Mouse (Mus musculus) neural tube, embryonic 14.5 days (tissue): ENCODE results near the gene Nudt19. TPM values are rescaled to one million over a fixed set of nuclear protein-coding genes. Genes with fewer than 3 reads are reported as not detected.

ENCODE experiments used
- ATAC-seq: fragments of 200-750 bp; cut with Nextera tagmentation; 2 replicates; pipeline ENCODE4 v1.8.0; 2017; ENCODE audit warnings: low read depth, mild to moderate bottlenecking, moderate TSS enrichment, moderate library complexity
- H3K27ac ChIP-seq: fragments of 300-500 bp; sonication (generic); 2 replicates; pipeline ENCODE4 v1.5.1; 2014; ENCODE audit warnings: low read depth, mild to moderate bottlenecking, control low read depth, low read length, moderate library complexity, mixed read lengths
- H3K27me3 ChIP-seq: fragments of 300-500 bp; sonication (generic); 2 replicates; pipeline ENCODE4 v1.6.1; 2014; ENCODE audit warnings: low read length; ENCODE audit not compliant: control insufficient read depth, insufficient read depth
- H3K36me3 ChIP-seq: fragments of 300-500 bp; sonication (generic); 2 replicates; pipeline ENCODE4 v1.6.1; 2014; ENCODE audit warnings: low read length, mixed read lengths; ENCODE audit not compliant: control insufficient read depth, insufficient read depth
- H3K4me1 ChIP-seq: fragments of 300-500 bp; sonication (generic); 2 replicates; pipeline ENCODE4 v1.6.1; 2014; ENCODE audit warnings: low read length; ENCODE audit not compliant: control insufficient read depth, insufficient read depth
- H3K4me2 ChIP-seq: fragments of 300-500 bp; sonication (generic); 2 replicates; pipeline ENCODE4 v1.6.1; 2014; ENCODE audit warnings: mild to moderate bottlenecking, low read depth, low read length, control low read depth
- H3K4me3 ChIP-seq: fragments of 300-500 bp; sonication (generic); 2 replicates; pipeline ENCODE4 v1.5.1; 2014; ENCODE audit warnings: low read depth, low read length, control low read depth, mixed read lengths
- H3K9ac ChIP-seq: fragments of 300-500 bp; sonication (generic); replicated peaks from 2 replicates; pipeline ENCODE4 v1.6.1; 2014; ENCODE audit warnings: low read depth, mild to moderate bottlenecking, control low read depth, low read length, mixed read lengths
- H3K9me3 ChIP-seq: fragments of 300-500 bp; sonication (generic); 2 replicates; pipeline ENCODE4 v1.6.1; 2016; ENCODE audit warnings: low read length; ENCODE audit not compliant: control insufficient read depth
- WGBS: fragments of 180-500 bp; shearing (Covaris S2); extraction: QIAGEN DNeasy Blood & Tissue Kit; methylation state at CpG from one replicate; pipeline ENCODE4 v1.1.7; 2014; 5-methylcytosine and 5-hydroxymethylcytosine counted together
- polyA plus RNA-seq: library from polyadenylated mRNA; unstranded; fragments of >200 nt; fragmentation: Nextera tagmentation; extraction: Ambion mirVana; gene quantifications from 2 replicates; pipeline ENCODE4 v1.2.1, GENCODE M21; 2014

The Nudt19 gene
- polyA plus RNA-seq, 1 experiment from 2014 or later, result 137 TPM

- WGBS, result 84% methylated on average over 5 of the region's 5 CpGs
- Histone ChIP-seq H3K4me3 (no peak overlapping the region), H3K9me3 (no peaks in the 10 kb centered on the region), H3K36me3 (no peaks in the 10 kb centered on the region), H3K9ac (no peak overlapping the region), H3K27me3 (peaks cover 15% of the 10 kb centered on the region), H3K4me1 (peaks cover 21% of the 10 kb centered on the region), H3K4me2 (no peak overlapping the region), H3K27ac (no peak overlapping the region)
- no peak for ATAC-seq
These were observed 31.6 kb upstream of the Nudt19 start for GRCm38 (mm10) chr7:35587728-35588127.

GRCm38 (mm10) chr7:35586906-35587445 lies 30.9 kb upstream of the Nudt19 start:
- peak overlapping the region; percentile 94 for H3K4me3 ChIP-seq
- peak overlapping the region; percentile 100 for H3K4me2 ChIP-seq
- WGBS, result 25% methylated on average over 15 of the region's 15 CpGs
- H3K36me3 ChIP-seq, result no peaks in the 10 kb centered on the region
- peaks cover 19% of the 10 kb centered on the region for H3K27me3 ChIP-seq
- no peak for ATAC-seq
- peaks cover 21% of the 10 kb centered on the region for H3K4me1 ChIP-seq
- no peak overlapping the region for H3K27ac ChIP-seq
- peak overlapping the region; percentile 82 for H3K9ac ChIP-seq
- H3K9me3 ChIP-seq, result no peaks in the 10 kb centered on the region

GRCm38 (mm10) chr7:35586055-35586905 lies 30.2 kb upstream of the Nudt19 start, which contains the start of gene Ankrd27:
TSS of gene Ankrd27 (plus strand) at chr7:35586244.
- H3K27ac ChIP-seq, result peak within 1 kb of the TSS; percentile 46
- WGBS, result under 1% methylated on average over 49 of the region's 49 CpGs

GRCm38 (mm10) chr7:35585191-35586054 lies 29.3 kb upstream of the Nudt19 start, which contains the start of gene Rgs9bp:
TSS of gene Rgs9bp (minus strand) at chr7:35585582.
- peak within 1 kb of the TSS; percentile 46 for H3K27ac ChIP-seq
- H3K4me2 ChIP-seq, result peak within 1 kb of the TSS; percentile 100
- H3K27me3 ChIP-seq, result peaks cover 19% of the 10 kb centered on the region
- peak; percentile 59 for ATAC-seq
- H3K4me1 ChIP-seq, result peaks cover 21% of the 10 kb centered on the region
- under 1% methylated on average over 45 of the region's 45 CpGs for WGBS
- H3K9me3 ChIP-seq, result no peaks in the 10 kb centered on the region
- H3K9ac ChIP-seq, result peak within 1 kb of the TSS; percentile 82
- H3K4me3 ChIP-seq, result peak within 1 kb of the TSS; percentile 94
- no peaks in the 10 kb centered on the region for H3K36me3 ChIP-seq

More at GRCm38 (mm10) chr7:35586055-35586905, 30.2 kb upstream of the Nudt19 start, which contains the start of gene Ankrd27:
- peak; percentile 98 for ATAC-seq
- Histone ChIP-seq H3K4me3 (peak within 1 kb of the TSS; percentile 94), H3K9ac (peak within 1 kb of the TSS; percentile 82), H3K4me1 (peaks cover 21% of the 10 kb centered on the region), H3K9me3 (no peaks in the 10 kb centered on the region), H3K4me2 (peak within 1 kb of the TSS; percentile 100), H3K36me3 (no peaks in the 10 kb centered on the region), H3K27me3 (peaks cover 19% of the 10 kb centered on the region)

GRCm38 (mm10) chr7:35584786-35585190 lies 28.7 kb upstream of the Nudt19 start:
- Histone ChIP-seq H3K9ac (peak overlapping the region; percentile 44), H3K4me1 (peaks cover 21% of the 10 kb centered on the region), H3K4me3 (peak overlapping the region; percentile 94), H3K36me3 (no peaks in the 10 kb centered on the region), H3K4me2 (peak overlapping the region; percentile 100), H3K27me3 (peaks cover 19% of the 10 kb centered on the region), H3K9me3 (no peaks in the 10 kb centered on the region), H3K27ac (no peak overlapping the region)
- no peak for ATAC-seq
- WGBS, result 1% methylated on average over 45 of the region's 50 CpGs

GRCm38 (mm10) chr7:35584068-35584785 lies 28.1 kb upstream of the Nudt19 start:
- ATAC-seq, result no peak
- H3K4me2 ChIP-seq, result peak overlapping the region; percentile 100
- H3K9me3 ChIP-seq, result no peaks in the 10 kb centered on the region
- H3K9ac ChIP-seq, result peak overlapping the region; percentile 44
- 4% methylated on average over 36 of the region's 36 CpGs for WGBS
- peak overlapping the region; percentile 94 for H3K4me3 ChIP-seq
- H3K27me3 ChIP-seq, result peaks cover 19% of the 10 kb centered on the region
- no peak overlapping the region for H3K27ac ChIP-seq
- peaks cover 21% of the 10 kb centered on the region for H3K4me1 ChIP-seq
- H3K36me3 ChIP-seq, result no peaks in the 10 kb centered on the region

GRCm38 (mm10) chr7:35583476-35584025 lies 27.4 kb upstream of the Nudt19 start:
- Histone ChIP-seq H3K4me3 (no peak overlapping the region), H3K27ac (no peak overlapping the region)
- 24% methylated on average over 11 of the region's 11 CpGs for WGBS

GRCm38 (mm10) chr7:35582719-35583118 lies 26.6 kb upstream of the Nudt19 start:
- no peak overlapping the region for H3K4me2 ChIP-seq
- H3K36me3 ChIP-seq, result no peaks in the 10 kb centered on the region
- WGBS, result 79% methylated on average over 5 of the region's 5 CpGs
- H3K27me3 ChIP-seq, result peaks cover 19% of the 10 kb centered on the region
- H3K4me3 ChIP-seq, result no peak overlapping the region
- peaks cover 21% of the 10 kb centered on the region for H3K4me1 ChIP-seq
- no peak overlapping the region for H3K9ac ChIP-seq
- H3K9me3 ChIP-seq, result no peaks in the 10 kb centered on the region
- no peak for ATAC-seq
- H3K27ac ChIP-seq, result no peak overlapping the region

More at GRCm38 (mm10) chr7:35583476-35584025, 27.4 kb upstream of the Nudt19 start:
- no peak for ATAC-seq
- Histone ChIP-seq H3K4me2 (no peak overlapping the region), H3K9ac (no peak overlapping the region), H3K36me3 (no peaks in the 10 kb centered on the region), H3K9me3 (no peaks in the 10 kb centered on the region), H3K4me1 (peaks cover 21% of the 10 kb centered on the region), H3K27me3 (peaks cover 19% of the 10 kb centered on the region)
